In the genomic region with DNA sequence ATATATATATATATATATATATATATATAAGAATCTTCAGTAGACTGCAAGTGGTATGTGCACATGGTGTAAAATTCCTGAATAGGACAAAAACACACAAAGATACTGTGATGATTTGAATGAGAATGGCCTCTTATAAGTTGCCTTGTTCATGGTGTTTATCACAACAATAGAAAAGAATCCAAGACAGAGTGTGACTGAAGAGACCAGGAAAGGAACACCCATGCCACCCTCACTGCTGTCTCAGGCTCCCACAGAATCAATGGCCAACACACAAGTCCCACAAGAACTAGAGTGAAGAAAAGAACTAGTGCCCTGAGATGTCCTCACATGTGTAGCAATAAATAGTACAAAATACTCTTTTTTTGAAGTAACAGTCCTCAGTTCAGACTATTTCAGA, we compare ENCODE assay signal across 17 mouse cellular contexts.
"Had no signal": no experiment of that assay in that cellular context is flagged by ENCODE, and none has a peak within 500 bp of the region (broad histone marks: within the 10 kb centered on the region; RNA-seq: fewer than 3 reads in every experiment).

No protein-coding gene starts in this region.

- H3K36me3 ChIP-seq: lung, embryonic 15.5 days; midbrain, embryonic 12.5 days; neural tube, embryonic 12.5 days; stomach, embryonic 15.5 days had no signal

- H3K4me1 ChIP-seq: lung, embryonic 15.5 days; megakaryocyte, embryonic 14.5 days; neural tube, embryonic 12.5 days had no signal

- H3K4me2 ChIP-seq: lung, embryonic 15.5 days; midbrain, embryonic 12.5 days; neural tube, embryonic 12.5 days; stomach, embryonic 15.5 days had no signal

- H3K9me3 ChIP-seq: lung, embryonic 15.5 days; megakaryocyte, embryonic 14.5 days; midbrain, embryonic 12.5 days; neural tube, embryonic 12.5 days; stomach, embryonic 15.5 days had no signal

- ATAC-seq: liver, postnatal 0 days; lung, postnatal 0 days had no signal

- H3K4me3 ChIP-seq: lung, embryonic 15.5 days; megakaryocyte, embryonic 14.5 days; midbrain, embryonic 12.5 days; neural tube, embryonic 12.5 days; stomach, embryonic 15.5 days had no signal

- DNase-seq: liver, postnatal 0 days; lung, adult 2 months; lung, postnatal 14 days; lung, postnatal 36 days; midbrain, embryonic 14.5 days; right cerebral cortex, postnatal 14 days; thymus, adult 2 months; thymus, postnatal 25 days; thymus, postnatal 4 days had no signal

- H3K27me3 ChIP-seq: lung, embryonic 15.5 days; neural tube, embryonic 12.5 days; stomach, embryonic 15.5 days had no signal

- H3K27ac ChIP-seq: lung, embryonic 15.5 days; macrophage; midbrain, embryonic 12.5 days; neural tube, embryonic 12.5 days; stomach, embryonic 15.5 days; stomach, postnatal 0 days had no signal

- H3K9ac ChIP-seq: liver, postnatal 0 days; lung, embryonic 15.5 days; midbrain, embryonic 12.5 days; neural tube, embryonic 12.5 days; stomach, embryonic 15.5 days had no signal
